Mouse (Mus musculus): ENCODE measurements around the gene Rab11fip3. TPM values are rescaled to one million over a fixed set of nuclear protein-coding genes. Genes with fewer than 3 reads are reported as not detected.

Rab11fip3 gene
- total RNA-seq, 2 experiments from 2014 or later = 97.8 to 98.4 TPM

DNA sequence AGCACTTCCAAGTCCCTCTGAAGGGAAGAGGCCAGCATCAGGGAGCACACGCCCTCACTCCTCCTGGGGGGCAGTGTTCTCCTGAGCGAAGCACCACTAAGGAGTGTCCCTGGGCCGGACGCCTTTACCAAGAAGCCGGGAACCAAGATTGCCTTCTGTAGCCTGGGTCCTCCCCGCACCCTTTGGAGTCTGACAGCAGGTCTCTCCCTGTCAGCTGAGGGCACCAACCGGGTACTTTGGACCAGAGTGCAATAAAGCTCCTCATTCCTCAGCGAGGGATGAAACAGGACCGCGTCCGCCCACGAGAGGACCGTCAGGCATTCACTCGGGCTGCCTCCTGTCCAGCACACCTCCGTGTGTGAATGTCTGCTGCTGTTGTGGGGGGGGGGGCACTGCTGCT is 64.6 kb downstream of the Rab11fip3 start:
- DNase-seq (ENCODE audit: low spot score in 2 of 2) = no peak

DNA sequence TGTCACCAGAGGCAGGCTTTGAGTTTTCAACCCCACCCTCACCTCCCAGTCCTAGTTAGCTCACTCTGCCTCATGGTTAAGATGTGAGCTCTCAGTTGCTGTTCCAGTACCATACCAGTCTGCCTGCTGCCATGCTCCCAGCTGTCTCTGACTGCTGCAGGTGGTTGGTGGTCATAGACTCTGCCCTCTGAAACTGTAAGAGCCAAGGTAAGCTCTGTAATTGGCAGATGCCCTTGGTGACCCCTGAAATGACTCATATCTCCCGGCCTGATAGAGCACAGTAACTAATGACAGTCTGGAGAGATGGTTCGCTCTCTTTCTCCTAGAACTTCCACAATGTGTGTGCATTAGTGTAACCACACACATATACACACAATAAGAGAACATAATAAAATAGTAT is 65.5 kb downstream of the Rab11fip3 start:
- DNase-seq (ENCODE audit: low spot score in 2 of 2) = no peak

DNA sequence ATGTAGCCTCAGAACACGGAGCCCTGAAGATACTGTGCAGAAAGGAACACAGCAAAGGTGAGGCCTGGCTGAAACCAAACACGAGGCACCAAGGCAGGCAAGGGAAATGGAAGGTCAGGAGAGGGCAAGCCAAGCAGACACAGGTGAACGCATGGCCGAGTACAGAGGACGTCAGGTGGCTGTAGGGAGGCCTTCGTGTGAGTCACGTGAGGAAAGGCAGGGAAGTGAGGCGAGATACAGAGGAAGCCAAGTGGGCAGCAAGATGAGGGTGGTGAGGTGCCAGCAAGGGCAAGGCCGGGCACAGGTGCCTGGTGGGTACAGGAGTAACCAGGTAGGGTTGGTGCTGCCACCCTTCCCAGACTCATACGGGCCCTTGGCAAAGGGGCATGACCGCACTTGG is 70.9 kb downstream of the Rab11fip3 start:
- DNase-seq (ENCODE audit: low spot score in 2 of 2) = no peak

DNA sequence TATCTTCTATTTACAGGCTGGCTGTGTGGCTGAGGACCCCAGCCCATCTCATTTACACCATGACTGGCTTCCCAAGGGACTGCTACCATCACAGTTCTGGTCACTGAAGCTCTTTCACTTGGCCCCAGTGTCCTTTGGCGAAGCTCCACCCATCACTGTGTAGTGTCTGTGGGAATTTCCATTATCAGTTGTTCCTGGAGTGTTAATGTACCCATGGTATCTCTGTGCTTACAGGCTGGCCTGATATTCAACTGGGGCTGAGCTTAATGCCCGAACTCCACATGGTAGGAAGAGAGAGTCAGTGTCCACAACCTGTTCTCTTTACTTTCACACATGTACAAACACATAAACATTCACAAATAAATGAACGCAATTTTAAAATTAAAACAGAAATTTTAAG is 75.9 kb downstream of the Rab11fip3 start:
- DNase-seq (ENCODE audit: low spot score in 2 of 2) = no peak

DNA sequence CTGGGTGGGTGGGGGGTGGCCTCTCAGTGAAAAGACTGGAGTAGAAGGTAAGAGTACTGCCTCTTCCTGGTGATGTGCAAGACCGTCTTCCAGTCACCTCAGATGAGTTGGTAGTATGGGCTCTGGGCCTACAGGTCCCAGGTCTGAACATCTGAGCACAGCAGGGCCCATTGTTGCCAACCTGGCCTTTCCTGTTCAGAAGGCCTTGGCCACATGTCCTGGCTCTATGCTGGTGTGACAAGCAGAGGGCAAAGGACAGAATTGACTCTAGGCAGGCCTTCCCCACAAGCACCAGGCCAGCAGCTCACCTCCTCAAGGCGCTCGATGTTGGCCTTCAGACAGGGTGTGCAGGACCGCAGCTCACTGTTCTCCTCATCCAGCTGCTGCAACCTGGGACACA is 77.1 kb downstream of the Rab11fip3 start:
- no peak for DNase-seq (ENCODE audit: low spot score in 2 of 2)

DNA sequence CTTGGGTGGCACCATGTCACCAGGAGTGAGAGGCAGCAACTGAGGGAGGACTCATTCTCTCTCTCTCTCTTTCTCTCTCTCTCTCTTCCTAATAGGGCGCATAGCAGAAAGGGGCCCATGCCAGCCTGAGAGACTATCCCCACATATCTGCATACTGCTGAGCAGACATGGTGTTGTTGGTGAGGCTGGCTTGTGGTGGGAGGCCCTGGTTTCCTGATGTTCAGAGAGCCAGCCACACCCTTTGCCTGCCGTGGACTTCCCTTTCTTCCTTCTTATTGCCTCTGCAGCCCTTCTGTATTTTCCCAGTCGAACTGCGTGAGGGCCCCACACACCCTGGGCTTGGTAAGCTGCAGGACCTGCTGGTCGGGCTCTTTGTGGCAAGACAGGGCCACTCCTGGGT is 79.0 kb downstream of the Rab11fip3 start:
- DNase-seq (ENCODE audit: low spot score in 2 of 2) = no peak

DNA sequence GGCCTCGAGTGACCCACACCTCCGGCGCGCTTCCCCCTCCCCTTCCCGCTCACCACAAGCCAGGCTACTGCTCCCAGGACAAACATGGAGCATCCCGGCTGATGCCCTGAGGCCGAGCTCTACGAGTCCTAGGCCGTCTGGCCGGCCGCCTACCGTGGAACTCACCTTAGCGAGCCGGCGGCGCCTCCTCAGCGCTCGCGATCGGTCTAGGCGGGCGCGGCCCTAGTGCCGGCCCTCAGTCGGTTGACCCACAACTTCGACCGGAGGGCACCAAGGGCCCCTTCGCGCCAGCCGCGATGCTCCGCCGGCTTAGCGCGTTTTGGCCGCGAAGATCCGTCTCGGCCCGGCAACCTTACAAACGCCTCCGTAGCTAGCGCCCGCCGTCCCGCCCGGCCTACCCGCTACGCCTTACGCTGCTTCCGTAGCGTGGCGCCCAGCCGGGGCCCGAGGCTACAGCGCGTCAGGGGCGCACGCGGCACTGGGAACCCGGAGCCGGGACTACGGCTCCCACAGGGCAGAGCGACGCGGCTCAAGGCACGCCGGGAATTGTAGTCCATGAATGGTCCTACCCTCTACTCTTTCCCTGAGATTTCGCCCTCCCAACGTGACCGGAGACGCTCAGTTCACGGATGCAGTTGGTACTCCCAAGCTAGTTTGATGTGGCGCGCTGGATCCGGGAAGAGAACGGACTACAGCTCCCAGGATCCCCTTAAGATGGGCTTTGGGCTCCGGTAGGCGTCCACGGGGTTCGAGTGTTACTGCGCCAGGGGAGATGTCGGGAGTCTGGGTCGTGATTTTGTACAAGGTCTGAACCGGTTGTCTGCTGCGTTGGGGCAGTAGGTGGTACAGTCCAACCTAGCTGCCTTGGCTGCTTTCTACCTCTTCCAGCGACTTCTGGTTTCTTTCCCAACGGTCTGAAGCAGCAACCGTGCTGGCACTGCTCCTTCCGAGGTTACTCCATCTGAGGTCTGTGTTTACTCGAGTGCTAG is 83.8 kb downstream of the Rab11fip3 start, which contains the start of gene Capn15:
Capn15 (minus strand) TSS at position 491 of the 989 bp plus-strand sequence.
- peak; percentile 92 to 95 for DNase-seq (ENCODE audit: low spot score in 2 of 2)

DNA sequence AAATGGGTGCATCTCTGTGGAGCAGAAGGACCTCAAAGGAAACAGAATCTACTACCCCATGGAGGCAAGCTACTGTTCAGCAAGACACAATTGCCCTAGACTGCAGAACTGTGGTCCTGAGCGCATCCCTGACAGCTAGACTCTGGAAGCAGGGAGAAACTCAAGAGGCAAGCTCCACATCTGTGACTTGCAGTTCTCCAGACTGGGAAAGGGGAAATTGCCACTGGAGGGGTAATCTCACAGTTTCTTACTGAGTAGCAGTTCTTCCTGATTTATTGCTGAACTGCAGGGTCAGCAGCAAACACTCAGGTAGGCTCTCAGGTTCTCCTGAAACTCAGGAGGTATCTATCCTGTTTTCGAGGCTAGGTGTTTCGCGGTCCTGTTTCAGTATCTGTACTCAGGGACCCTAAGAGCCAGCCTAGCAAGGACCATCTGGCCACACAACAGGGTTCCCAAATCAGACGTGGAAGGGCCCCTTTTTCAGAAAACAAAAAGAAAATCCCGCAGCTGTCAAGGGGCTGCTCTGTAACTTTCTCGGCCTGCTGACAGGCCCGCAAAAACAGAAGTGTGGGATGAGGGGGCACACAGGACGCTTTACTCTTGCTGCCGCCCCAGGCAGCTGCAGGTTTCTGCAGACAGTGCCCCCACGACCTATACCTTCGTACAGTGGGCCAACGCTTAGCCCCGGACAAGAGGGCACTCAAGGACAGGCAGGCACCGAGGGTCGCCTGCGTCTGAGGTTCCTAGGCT is 84.6 kb downstream of the Rab11fip3 start:
- no peak for DNase-seq (ENCODE audit: low spot score in 2 of 2)

DNA sequence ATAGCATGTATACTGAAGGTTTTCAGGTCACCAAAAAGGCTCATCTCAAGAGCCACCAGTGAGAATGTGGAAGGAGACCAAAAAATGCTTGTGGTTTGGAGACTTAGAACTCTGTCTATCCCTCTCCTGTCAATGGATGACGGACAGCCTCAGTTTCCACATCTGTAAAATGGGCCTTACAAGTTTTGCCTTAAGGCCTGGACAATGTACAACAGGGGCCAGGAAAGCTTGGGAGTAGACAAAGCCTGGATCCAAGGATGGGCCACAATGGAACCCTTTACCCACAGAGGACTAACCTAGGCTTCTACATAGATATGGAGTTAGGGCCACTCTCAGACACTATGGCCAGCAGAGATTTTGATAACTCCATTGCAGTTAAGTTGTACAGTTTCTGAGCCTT is 85.3 kb downstream of the Rab11fip3 start:
- DNase-seq (ENCODE audit: low spot score in 2 of 2) = no peak

DNA sequence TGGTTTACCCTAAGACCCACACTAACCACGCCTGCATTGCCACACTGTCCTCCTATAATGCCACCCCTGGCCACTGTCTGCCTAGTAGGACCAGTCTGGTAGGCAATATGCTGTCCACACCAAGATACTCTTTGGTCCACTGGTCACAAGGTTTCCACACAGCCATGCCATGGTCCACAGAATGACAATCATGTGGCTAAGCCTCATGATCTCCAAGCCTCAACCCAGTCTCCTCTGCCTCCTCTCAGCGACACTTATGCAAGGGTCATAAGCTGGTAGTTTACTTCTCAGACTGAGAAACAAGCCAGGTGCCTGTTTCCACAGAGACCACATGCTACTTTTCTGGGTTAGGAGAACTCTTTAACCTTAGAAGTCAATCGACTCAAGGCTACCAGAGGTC is 86.4 kb downstream of the Rab11fip3 start:
- DNase-seq (ENCODE audit: low spot score in 2 of 2) = no peak

DNA sequence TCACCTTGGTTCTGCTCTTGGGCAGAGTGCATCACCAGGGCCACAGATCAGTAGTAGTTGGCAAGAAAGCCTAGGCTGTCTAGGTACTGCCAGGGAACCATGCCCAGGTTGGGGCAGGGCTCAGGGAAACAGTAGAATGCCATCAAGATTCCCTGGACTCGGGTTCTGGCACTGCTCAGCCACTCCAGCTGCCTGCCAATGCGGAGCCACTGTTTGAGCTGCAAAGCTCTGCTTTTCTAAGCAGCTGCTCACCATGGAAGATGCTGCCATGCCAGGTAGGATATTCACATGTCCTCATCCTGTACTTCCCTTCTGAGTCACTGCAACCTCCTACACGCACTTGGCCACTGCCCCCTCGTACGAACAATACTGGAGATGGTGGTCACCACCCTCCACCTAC is 88.5 kb downstream of the Rab11fip3 start:
- DNase-seq (ENCODE audit: low spot score in 2 of 2) = peak; percentile 38 to 59

DNA sequence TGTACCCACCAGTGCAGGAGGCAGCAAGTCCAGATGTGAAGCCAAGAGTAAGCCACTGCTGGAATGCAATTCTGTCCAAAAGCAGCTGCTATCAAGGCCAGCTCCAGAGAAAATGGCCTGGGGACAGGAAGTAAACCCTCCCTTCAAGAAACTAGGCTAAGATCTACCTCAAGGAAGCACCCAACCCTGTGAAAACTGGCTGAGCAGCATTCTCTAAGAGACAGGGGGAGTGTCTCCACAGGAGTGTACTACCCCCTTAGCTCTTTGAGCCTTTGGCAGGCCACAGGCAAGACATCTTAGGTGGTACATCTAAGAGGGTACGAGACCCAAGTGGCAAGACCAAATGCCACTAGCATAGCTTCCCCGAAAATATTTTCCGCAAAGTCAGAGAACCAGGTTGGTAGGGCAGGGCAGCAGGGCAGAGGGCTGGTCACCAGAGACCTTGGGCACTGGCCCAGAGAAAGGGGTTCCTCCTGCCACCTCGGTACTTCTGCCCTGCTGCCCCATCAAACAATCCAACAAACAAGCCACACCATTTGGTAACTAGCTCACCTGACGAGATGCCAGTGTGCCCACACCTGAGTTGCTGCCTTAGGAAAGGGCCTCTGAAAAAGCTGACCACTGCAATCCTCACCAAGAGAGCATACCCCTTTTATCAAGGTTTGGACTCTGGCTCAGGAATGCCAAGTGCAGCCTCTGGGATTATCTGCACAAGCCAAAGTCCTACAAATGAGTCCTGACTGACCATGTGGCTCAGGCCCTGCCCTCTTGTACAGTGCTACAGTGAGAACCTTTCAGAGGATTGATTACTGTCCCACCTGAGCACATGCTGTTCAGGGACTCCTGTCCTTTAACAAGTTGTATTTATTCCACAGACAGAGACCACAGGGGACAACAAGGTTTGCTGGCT is 89.3 kb downstream of the Rab11fip3 start:
- DNase-seq (ENCODE audit: low spot score in 2 of 2) = no peak

DNA sequence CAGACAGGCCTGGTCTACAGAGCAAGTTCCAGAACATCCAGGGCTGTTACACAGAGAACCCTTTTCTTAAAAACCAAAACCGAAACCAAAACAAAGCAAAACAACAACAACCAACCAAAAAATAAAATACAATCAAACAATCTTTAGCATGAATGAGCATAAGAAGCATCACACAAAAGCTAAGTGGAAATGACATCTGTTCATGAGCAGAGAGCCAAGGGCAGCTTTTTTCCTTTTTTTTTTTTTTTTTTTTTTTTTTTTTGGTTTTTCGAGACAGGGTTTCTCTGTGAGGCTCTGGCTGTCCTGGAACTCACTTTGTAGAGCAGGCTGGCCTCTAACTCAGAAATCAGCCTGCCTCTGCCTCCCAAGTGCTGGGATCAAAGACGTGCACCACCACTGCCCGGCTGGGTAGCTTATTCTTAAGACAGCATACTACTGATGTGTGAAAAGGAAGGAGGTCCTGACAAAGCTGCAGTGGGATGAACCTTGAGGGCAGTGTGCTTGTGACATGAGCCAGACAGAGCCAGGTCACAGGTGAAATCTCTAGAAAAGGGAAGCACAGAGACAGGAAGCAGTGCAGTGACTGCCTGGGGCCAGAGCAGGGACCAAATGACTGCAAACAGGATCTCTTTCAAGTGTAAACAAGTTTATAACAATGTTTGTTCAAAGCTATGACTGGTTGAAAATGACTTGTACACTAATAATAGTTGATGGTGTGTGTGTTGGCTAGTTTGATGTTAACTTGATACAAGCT is 98.2 kb downstream of the Rab11fip3 start:
- DNase-seq (ENCODE audit: low spot score in 2 of 2) = no peak

DNA sequence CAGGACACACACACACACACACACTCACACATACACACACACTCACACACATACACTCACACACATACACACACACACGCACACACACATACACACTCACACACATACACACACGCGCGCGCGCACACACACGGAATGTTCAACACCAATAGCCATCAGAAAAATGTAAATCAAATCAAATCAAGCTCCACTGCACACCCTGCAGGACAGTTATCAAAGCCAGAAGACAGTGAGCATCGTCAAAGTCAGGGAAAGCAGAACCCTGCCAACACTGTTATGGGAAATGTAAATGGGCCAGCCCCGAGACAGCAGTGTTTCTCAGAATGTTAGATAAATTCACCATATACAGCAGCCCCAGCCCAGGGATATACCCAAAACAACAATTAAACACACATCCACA is 98.9 kb downstream of the Rab11fip3 start:
- DNase-seq (ENCODE audit: low spot score in 2 of 2) = no peak

DNA sequence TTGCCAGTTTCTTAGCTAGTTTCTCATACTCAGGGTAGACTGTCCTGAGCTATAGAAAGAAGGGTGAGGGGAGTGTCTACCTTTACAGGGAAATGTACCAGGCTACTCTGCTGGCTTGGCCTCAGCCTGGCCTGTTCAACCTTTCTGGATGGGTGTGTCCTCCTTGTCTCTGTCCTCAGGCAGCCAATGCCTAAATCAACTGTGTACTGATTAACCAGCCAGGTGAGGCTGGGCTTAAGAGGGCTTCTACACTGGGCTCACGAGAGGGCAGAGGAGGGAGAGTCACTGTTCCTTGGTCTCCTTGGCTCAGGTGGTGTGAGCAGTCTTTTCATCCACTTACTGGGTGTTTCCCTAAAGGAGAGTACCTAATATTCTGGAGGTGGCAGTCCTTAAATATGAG is 101.2 kb downstream of the Rab11fip3 start:
- DNase-seq (ENCODE audit: low spot score in 2 of 2) = no peak

DNA sequence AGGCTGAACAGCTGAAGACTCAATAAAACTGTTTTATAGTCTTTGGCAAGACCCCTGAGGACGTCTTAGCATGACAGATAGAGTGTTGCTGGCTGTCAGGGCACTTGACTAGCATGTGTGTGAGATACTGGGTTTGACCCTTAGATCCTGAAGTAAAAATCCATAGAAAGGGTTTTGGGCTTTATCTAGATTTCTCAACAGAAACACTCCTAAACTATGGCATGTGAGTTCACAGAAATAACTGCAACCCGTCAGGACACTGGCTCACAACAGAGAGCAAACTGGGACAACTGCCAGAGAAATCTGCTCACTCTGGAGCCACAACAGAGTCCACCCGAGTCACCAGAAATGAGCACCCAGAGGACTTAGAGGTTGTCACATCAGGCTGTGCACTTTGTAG is 101.7 kb downstream of the Rab11fip3 start:
- no peak for DNase-seq (ENCODE audit: low spot score in 2 of 2)

DNA sequence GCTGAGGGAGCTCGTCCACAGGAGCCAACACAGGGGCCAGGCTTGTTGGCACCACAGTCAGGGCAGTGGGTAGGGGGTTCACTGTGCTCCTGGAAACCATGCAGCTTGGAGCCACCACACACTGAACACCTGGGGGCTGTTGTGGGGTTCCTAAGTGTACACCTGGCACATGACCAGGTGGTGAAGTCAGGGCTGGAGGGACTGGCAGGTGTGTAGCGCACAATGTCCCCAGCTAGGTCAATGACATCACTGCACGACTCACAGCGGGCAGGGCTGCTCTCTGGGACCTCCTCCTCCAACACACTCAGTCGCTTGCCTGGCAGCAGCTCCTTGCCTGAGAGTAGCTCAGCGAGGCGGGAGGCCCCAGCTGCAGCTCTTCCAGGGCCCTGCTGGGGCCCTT is 105.1 kb downstream of the Rab11fip3 start:
- DNase-seq (ENCODE audit: low spot score in 2 of 2) = no peak

DNA sequence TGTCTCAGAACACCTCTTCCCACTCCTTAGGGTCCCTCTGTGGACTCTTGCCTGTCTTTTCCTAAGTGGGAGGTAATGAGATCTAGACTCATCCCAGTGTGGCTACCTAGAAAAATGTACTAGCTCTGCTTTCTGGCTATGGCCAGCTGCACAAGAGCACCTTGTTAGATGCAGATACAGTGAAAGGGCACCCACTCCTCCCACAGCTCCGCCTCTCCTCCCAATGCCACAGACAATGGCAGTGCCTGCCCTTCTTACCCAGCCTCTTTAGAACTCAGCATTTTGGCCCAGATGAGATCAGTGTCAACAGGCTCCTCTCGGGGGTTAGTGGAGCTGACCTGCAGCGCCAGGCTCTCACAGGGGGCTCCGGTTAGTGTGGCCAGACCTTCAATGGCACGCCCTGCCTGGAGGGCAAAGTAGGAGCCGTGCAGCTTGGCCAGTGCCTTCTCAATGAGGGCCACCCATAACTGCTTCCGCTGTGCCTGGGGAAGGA is 106.9 kb downstream of the Rab11fip3 start:
- no peak for DNase-seq (ENCODE audit: low spot score in 2 of 2)

DNA sequence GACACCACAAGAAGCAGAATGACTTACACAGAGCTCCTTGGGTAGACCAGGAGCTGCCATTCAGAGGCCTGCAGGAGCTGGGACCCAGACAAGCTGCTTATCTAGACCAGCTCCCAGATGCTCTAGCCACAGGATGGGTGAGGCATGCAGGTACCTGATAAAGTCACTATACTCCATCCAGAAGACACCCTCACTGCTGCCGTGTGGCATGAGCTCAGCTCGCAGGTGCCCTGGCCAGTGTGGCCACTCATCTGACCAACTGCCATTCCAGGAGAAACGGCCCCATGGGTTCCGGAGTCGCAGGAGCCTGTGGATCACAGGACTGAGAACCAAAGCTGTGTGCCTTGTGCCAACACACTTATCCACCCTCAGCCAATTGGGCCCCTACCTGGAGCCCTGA is 107.8 kb downstream of the Rab11fip3 start:
- no peak for DNase-seq (ENCODE audit: low spot score in 2 of 2)

Data from left cerebral cortex, adult 18-20 months (tissue).